Mouse (Mus musculus) naive thymus-derived CD4-positive, alpha-beta T cell, adult 2 months (primary cell): ENCODE measurements around the gene Tor1aip1.

Source experiments
- DNase-seq: peaks from one replicate; pipeline ENCODE4 v3.0.0-alpha.2; 2011; ENCODE audit warnings: low read depth

The Tor1aip1 gene

DNA sequence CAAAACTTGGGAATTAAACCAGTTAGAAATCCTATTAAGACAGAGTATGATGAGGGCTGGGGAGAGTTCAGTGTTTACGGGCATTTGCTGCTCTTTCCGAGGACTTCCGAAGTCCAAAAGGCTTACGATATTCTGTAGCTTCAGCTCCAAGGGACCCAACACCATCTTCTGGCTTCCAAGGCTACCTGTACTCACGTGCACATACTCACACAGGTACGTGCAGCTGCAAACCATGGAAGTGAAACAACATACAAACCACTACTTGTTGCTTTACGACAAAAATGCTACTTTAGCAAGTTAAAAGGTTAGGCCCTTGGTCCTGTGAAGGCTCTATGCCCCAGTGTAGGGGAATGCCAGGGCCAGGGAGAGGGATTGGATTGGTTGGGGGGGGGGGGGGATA, 2.4 kb downstream of the Tor1aip1 start:
- DNase-seq = no peak

DNA sequence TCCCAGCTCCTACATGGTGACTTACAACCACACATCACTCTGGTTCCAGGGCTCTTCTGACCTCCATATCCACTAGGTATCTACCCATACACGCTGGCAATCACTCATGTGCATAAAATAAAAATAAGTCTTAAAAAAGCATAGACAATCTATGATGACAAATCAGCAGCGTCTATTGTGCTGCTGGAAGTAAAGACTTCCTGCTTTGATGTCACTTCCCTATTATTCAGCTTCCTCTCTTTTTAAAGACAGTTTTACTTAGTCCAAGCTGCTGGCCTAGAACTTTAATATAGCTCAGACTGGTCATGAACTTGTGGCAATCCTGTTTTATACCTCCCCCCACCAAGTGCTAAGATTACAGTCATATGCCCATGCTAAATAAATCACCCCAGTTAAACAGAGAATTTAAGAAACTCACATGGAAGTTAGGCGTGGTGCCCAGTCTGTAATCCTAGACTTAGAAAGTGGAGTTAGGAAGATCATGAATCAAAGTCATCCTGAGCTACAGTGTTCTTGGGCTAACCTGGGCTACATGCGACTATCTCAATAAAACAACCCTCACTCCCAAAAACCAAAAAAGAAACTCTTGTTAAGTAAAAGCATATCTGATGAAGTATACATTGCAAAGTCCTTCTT, 7.8 kb downstream of the Tor1aip1 start:
- DNase-seq = no peak

DNA sequence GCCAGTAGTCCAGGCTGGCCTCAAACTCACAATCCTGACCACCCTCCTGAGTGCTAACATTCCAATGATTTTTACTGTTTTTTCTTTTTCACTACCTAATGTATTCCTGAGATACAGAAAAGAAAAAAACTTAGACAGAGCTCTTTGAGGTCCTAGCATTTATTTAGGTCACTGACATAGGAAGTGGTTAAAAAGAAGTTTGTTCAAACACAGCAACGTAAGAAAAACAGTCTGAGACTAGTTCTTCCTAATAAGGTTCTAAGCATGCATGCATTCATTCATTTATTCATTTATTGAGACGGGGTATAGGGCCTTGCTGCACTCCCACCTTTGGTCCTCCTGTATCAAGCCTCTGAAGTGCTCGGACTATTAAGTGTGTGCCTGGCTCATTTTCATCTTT, 8.4 kb downstream of the Tor1aip1 start:
- no peak for DNase-seq

DNA sequence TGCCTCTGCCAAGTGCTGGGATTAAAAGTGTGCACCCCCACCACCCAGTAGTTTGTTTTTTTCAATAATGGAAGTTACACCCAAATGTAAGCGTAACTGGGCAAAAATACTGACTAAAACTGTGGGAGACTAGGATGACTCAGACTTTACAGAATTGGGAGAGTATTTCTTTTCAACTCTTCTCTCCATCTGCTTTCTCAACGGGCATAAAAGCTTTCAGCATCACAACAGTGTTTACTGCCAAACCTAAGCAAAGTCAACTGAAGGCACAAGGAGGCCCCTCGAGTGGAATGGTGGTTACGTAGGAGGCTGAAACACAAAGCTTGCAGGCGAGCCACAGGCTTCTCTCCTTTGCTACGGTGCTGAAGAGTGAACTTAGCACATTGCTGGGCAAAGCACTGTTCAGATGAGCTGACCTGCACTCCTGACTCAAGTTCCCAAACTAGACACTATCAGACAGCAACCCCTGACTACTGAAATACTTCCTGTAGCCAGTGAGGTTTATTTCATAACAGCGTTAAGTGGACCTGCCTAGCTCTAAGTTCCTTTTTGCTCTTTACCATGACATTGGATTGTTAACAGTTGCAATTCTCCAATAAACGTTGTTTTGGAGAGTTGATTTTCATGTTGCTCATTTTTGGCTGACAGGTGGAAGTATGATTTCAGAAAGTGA, 11.3 kb downstream of the Tor1aip1 start:
- no peak for DNase-seq

DNA sequence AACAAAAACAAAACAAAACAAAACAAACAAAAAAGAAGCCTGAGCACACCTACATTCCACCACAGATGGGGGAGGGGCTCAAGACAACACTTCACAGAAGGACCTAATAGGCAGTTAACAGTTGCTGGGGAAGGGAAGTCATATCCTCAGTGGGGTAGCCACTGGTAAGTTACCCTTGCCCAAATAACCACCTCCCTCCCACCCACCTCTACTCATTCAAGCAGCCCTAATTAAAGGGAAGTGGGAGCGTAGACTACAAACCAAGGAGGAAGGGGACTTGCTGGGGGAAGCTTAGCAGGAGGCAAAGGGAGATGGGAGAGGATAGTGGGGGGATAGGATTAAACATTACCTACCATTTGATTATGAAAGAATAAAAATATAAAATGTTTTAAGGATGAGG, 15.9 kb downstream of the Tor1aip1 start:
- no peak for DNase-seq

DNA sequence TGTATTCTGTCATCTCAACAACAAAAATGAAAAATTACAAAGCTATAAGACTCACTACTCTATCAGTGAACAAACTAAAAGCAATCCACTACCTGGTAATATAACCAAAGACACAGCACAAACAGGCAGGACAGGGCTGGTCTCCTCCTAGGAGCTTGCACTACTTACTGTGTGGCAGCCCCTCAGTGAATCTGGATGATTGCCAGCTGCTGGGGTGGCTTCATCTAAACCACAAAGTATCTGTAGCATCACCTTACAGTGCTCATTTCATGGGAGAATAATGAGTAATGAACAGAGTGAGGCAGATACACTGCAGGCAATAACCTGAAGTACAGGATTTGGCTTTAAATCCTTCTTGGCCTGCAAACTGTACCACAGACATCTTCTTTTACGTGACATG, 16.5 kb downstream of the Tor1aip1 start:
- DNase-seq = no peak

DNA sequence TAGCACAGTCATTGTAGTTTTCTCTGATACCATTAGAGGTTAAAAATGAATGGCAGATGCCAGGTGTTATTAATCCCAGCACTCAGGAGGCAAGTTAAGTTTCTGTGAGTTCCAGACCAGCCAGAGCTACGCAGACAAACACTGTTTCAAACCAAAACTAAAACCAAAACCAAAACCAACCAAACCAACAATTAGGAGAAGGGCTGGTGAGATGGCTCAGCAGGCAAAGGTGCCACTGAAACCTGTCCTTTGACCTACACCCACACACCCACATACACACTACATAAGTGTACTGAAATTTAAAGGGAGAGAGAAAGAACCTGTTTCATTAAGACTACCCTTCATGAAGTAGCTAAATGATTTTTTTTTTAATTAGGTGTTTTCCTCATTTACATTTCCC, 27.3 kb downstream of the Tor1aip1 start:
- DNase-seq = no peak

DNA sequence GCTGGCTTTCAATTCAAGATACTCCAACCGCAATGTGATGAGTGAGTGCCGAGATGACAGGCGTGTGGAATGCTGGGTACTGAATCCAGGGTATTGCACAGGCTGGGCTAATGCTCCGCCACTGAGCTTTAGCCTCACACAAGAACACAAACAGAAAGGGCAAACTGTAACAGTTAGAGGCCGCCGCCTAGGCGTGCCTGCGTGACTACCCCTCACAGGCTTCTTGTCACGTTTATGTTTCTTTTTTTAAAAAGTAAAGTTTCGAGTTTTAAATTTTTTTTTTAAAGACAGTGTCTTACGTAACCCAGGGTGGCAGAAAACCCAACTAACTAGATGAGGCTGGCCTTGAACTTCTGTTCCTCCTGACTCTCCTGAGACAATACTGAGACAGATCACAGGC, 30.4 kb downstream of the Tor1aip1 start:
- DNase-seq = no peak

DNA sequence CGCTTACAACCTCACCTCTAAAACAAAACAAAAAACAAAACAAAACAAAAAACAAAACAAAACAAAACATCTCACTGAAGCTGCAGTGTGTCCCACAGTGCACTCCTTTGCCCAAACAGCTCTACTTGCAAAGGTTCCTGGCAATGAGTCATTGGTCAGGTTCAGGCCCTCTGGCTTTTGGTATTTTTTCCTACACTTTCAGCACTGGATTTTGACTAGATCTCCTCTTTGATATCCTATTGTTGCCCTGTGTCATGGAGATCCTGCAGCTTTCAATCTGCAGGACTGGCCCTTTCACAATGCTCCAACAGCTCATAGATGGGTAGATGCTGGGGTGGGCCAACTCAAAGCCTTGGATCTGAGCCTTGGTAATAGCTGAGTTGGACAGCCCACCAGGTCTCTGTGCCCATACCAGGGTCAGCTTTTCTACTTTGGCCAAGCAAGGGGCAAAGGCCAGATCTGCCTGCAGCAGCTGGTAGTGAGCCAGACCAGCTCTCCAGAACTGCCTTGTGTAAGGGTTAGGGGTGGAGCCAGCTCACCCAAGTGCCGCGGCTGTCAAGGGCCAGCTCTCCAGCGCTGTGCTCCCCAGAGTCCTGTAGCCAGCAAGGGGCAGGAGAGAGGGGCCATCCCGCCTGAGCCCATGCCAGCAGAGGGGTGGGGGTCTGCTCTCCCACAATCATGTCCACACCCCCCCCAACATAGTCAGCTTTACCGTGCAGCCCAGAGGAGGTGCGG, 32.9 kb downstream of the Tor1aip1 start:
- DNase-seq = no peak

DNA sequence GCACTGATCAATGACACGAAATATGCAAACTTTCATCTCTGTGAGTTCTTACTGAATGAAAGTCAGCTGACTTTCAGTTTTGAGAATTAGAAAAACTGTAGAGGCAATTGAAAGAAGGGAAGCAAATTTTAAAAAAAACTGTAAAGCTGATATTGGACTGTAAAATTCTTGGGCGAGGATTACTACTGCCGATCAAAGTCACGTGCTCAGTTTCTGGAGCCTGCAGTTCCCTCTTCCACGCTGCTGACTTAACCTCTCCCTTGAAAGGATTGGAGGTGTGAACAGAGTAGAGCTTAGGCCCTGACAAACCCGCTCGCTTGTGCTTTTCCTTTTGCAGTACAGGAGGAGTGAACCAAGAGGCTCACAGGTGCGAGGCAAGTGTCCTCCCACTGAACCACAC, 33.9 kb downstream of the Tor1aip1 start:
- DNase-seq = no peak

DNA sequence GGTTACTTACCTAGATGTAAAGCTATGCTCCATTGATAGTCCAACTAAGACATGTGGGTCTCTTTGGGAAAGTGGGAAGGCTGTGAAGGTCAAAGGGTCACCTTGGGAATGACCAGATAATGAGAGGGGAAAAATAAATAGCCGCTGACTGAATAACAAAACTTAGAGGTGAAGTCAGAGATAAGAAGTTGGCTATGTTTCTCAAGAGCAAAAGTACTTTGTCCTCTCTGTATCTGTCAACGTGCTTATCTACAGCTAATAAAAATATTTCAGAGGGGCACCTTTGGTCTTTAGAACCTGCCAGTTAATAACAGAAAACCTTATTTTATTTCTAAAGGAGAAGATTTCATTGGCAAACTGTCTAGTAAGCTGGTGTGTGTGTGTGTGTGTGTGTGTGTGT, 40.7 kb downstream of the Tor1aip1 start:
- no peak for DNase-seq

DNA sequence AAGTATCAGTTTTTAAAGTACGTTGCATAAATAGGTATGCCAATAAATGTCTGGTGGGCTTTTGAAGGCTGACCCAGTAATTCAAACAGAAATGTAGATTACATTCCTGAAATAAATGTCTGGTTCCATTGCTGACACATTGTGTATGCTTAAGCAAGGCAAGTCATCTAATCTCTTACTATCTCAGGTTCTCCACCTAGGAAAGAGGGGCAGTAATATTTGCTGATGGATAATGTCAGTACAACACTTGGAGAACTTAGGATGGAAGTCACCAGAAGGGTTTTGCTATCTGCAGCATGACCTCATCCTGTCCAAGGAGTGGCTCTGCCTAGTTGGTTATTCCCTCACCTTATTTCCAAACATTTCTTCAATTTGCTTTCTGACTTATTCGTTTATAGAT, 41.8 kb downstream of the Tor1aip1 start:
- DNase-seq = no peak

DNA sequence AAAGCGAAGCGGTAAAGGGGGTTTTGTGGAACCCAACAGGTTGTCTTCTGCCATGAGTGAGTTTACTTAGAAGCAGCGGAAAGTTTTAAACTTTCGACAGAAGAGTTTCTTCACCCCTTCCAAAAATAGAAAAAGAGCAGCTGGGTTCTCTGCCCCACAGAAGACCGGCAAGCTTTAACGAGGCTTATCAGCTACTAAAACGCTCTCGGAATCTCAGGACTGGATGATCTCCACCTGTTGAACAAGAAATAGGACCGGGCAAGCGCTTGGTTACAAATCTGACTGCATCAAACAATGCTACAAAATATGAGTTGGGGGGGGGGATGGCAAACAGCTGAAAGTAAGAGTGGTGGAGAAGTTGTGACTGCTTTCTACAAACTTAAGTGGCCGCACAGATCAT, 45.9 kb downstream of the Tor1aip1 start:
- DNase-seq = no peak

DNA sequence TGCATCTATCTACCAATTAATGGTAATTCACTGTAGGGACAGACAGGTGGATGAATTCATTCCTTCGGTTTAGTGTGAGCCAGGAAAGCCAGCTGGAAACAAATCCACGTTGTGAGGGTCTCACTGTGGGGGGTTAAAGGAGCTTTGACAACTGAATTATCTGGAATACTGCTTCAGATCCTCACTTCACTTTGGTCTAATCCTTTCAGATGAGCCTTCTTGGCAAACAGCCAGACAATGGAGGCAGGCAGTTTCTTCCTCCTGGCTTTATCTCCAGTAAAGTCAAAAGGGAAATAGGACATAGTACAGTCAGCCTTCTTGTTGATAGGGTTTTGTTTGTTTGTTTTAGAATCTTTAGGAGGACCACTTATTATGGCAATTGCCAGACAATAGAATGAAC, 46.9 kb downstream of the Tor1aip1 start:
- DNase-seq = no peak

DNA sequence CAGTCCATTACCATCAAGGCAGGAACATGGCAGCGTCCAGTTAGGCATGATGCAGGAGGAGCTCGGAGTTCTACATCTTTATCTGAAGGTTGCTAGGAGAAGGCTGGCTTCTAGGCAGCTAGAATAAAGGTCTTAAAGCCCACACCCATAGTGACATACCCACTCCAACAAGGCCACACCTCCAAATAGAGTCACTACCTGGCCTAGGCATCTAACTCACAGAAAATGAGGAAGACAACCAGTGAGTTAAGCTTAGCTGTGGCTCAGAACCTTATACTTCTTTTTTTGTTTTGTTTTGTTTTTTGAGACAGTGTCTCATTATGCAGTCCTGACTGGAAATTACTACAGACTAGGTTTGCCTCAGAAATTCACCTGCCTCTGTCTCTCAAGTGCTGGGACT, 48.7 kb downstream of the Tor1aip1 start:
- DNase-seq = no peak

DNA sequence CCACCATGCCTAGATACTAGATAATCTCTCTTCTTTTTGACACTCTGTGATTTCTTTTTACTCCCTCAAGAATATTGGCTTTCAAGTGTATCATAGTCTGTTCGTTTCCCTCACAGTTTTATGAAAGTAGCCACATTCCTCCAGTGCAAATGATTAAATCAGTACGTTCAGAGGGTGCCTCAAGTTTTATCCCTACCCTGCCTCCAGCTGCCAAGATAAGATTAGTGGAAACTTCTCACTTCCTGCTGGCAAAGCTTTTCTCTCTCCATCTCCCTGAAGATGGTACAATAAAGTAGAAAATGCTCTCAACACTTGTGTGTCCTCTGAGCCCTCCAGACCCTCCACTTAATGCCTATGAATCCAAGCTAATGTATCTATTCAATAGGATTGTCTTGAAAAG, 61.3 kb downstream of the Tor1aip1 start:
- peak; percentile 16 for DNase-seq

DNA sequence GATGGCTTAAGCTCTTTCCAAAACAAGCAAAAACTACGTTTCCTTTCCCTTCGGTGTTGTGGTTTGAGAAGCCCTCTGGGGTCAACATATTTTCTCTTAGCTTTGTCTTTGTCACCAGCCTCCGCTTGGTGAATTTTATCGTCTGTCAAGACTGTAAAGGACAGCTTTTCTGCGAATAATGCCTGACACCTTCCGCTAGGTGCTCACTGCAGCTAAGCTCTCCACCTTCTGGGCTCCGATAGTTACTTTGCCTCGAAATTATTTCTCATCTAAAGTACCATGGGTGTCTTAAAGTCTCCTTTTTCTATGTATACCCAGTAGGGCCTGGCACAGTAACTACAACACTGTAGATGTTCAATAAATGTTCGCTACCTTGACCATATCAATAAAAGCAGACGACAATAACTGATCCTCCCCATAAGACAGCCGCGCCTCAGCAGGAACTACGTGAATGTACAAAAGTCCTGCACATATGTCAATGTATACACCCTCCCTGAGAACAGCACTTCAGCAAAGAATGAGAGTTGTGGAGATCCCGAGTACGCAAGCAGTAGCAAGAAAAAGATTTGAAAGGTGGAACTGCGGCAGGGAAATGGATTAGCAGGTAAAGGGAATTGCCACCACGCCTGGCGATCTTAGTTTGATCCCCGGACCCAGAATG, 62.4 kb downstream of the Tor1aip1 start:
- no peak for DNase-seq

DNA sequence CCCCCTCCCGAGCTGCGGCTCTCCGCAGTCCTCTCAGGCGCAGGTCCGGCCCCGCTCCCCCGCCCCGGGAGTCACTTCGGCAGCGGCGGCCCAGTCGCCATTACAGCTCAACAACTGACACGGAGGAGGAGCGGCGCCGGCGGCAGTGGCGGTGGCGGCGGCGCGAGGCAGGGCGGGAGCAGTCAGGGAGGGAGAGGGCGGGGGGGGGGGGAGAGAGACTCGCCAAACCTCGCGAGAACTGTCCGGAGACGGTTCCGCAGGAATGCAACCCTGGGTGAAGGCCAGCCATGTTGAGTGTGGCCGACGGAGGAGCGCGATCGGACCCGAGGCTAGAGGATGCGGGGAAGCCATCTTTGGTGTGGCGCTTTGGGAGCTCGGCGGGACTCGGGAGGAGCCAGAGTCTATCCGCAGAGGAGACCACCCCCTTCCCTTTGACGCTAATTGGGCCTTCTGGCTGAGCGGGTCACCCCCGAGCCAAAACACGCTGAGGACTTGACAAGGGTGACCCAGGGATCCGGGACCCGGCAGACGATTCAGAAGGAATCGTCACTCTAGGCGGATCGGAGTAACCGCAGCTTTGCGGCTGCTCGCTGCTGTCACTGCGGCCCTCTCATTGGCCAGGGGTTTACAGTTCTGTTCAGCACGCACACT, 63.1 kb downstream of the Tor1aip1 start, which contains the start of gene Cep350:
Cep350 (minus strand) TSS at position 188 of the 651 bp plus-strand sequence.
- peak; percentile 97 for DNase-seq

DNA sequence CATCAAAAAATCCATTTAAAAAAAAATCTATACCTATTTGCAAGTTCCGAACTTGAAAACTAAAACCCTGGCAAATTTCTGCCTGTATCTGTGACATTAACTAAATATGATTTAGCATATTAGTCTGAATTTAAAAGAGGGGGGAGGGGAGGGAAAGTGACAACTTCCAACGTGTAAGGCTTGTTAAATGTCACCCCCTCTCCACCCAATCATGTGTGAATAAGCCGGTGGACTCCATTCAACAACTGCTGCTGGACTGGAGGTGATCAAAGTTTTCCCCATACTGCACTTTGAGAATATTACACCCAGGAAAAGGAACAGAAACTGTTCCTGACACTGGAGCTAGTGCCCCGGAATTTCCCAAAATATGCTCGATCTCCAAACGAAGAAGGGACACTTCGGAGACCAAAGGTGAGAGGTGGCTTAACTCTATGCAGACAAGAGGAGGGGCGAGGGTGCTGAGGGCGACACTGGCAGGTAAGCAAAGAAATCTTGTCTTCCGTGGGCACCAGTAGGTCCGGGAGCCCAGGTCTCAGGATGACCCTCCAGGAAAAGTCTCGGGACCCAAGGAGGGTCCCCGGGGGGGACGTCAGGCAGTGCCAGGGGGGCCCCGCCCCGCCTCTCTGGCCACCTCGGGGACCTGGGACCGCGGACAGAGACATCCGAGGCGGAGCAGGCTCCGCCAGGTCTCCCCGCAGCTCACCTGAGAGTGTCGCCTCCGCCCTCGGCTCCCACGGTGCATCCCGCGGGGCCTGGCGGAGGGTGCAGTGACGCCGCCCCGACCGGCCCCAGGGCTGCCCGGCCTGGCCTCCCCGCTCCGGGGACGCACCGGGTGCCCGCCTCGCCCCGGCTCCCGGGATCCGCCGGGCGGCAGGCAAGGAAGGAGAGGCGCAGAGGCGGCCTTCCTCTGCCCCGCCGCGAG, 63.9 kb downstream of the Tor1aip1 start:
- DNase-seq = no peak
